Mouse (Mus musculus) cerebellum, adult 9-10 months (tissue): ENCODE results near the gene Myo1e.
"Not testable (repeated sequence)": the region's sequence is repeated elsewhere in the genome, so short reads cannot be mapped to it uniquely, and the experiment has no call there.

Experiments used
- DNase-seq: peaks from one replicate; pipeline ENCODE4 v3.0.0; 2022

Myo1e gene

DNA sequence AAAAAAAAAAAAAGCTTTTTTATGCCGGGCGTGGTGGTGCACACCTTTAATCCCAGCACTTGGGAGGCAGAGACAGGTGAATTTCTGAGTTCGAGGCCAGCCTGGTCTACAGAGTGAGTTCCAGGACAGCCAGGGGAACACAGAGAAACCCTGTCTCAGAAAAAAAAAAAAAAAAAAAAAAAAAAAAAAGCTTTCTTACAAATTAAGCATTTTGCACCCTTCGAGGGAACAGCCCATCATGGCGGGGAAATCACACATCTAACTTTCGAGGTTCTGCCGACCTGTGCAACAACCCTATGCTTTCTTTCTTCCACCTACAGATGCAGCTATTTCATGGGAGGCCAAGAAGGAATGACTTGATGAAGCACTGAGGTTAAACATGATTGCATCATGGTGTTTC is 48.9 kb downstream of the Myo1e start:
- DNase-seq: not testable (repeated sequence)

DNA sequence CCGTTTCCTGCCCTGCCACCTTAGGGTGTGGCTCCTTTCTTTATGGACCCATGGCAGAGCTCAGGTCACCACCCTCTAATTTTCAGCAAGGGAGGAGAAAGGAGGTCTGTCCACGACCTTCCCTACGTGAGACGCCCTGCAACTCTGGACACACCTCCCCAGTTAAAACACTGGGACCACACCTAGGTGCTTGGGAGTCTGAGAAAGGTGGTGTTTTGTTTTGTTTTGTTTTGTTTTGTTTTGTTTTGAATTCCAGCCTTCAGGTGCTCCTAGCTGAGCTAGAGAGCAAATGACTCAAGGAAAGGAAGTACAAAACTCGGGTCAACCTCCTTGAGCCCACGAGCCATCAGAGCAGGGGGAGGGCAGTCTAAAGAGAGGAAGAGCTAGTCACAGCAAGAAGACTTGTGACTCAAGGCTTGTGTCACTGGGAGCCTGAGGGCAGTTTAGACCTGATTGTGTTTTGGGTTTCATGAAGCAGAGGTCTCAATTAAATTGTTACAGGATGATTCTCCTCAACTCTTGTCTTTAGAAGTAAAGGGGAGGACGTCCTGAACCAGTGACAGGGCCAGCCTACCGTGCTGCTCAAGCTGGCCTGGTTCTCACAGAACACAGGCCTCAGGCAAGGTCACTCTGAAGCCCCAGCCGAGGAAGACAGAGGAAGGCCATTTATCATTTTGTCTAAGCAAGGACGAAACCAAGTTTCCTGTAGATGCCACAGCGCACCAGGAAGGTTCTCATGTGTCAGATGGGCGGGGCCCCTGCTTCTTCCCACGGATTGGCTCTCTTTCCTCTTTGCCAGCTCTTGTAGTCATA is 50.3 kb downstream of the Myo1e start:
- no peak for DNase-seq

DNA sequence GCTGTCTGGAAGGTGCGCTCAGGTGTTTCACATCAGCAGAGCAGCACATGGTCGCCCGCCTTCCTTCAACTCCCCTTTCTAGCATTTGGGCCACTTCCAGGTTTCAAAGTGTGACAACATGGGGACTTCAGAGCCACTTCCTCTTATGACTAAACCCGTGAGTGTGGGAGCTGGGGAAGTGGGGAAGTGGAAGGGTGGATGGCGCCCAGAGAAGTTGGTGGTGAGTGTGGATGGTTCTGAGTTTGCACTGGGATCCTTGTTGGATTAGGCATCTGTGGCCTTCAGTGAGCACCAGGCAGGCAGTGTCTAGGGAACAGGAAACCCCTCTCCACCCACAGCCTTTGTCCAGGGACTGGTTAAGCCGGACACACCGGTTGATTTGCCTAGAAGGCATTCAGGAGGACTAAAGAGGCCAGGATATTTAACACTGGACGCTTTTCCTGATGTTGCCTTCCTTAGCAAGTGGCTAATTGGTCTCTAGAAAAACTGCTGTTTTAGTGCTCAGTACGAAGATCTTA is 53.2 kb downstream of the Myo1e start:
- no peak for DNase-seq

DNA sequence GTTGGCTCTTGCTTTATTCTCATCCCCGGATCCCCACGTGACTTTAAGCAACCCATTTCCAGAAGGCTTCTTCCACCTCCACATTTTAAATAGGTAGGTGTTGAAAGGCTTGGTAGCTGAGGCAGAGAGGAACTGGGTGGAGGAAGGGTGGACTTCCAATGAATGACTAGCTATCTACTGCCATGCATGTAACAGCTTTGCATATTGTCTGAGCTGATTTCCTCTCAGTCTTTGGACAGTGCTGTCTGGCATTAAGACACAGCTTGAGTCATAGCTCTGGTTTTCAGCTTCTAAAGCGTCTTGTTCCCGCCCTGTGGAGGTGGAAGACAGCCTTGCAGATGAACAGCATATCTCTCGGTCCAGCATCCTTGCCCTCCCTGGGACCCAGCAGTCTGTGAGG is 54.5 kb downstream of the Myo1e start:
- no peak for DNase-seq

DNA sequence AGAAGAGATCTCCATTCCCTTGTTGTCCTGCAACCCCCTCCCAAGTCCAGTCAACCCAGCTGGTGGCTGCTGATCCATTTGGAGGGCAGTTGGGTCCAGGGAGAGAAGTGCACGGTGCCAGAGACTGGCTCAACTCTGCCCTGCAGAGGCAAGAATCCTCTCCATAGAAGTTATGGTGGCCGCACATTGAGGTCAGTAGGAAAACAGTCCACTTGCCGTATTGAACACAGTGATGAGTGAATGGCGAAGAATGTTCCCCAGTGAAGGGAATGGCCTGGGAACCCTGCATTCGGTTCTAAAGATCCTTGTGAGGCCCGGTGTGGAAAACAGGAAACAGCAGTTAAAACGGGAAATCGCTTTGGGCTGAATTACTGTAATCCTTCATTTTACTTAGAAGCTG is 56.0 kb downstream of the Myo1e start:
- DNase-seq: no peak

DNA sequence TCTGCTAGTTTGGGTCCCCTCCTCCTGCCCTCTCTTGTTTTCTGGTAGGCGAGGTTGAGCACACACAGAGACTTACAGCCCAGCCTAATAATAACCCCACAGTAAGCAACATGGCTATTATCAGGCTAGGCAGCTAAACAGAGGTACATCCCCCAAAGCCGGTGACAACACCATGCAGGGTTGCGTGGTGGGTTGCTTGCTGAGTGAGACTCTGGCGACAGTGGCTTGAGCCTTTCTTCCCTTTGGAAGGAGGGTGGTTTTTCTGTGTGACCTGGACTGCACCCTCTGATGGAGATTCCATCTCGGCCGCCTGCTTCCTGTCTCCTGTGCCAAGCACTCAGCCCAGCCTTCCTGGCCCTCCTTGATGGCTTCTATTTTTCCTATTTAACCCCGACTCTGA is 56.6 kb downstream of the Myo1e start:
- no peak for DNase-seq

DNA sequence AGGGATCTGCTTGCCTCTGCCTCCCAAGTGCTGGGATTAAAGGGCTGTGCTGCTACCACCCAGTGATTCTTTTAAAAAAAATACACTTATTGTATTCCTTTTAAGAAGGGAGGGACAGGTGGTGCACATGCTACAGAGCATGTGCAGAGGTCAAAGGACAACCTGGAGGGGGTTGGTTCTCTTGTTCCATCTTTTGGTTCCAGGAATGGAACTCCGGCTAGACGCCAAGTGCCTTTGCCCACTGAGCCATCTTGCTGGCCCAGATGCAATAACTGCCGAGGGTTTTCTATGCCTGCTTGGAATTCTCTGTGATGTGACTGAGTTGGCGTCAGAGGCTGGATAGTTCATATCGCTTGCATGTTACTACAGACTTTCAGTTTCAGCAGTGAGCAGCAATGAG is 58.4 kb downstream of the Myo1e start:
- DNase-seq: no peak

DNA sequence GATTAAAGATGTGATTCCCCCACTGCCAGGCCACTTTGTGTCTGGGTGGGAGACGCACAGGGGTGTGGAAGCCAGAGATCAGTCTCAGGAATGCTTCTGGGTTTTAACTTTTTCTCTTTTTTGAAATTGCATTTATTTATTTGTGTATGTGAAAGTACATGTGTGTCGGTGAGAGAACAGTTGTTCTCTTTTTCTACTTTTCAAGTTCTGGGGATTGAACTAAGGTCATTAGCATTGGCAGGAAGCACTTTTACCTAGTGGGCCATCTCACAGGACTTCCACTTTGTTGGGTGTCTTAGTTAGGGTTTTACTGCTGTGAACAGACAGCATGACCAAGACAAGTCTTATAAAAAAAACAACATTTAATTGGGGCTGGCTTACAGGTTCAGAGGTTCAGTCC is 59.0 kb downstream of the Myo1e start:
- no peak for DNase-seq

DNA sequence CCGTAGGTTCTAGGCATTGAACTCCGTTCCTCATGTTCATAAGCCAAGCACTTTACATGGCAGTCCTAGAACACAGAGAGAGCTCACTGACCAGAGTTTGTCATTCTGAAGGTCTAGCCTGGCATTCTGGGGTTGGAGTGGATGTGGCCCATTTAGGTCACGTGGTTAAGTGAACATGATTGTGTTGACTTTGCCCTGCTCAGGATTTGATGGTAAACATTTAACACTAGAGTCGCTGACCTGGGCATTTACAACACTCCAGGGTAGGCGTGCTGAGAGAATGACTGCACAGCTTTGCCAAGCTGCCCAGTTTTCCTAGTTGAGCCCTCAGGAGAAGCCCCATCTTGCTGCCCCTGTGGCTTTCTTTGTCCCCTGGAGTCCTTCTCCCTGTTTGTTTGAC is 60.0 kb downstream of the Myo1e start:
- DNase-seq: no peak

DNA sequence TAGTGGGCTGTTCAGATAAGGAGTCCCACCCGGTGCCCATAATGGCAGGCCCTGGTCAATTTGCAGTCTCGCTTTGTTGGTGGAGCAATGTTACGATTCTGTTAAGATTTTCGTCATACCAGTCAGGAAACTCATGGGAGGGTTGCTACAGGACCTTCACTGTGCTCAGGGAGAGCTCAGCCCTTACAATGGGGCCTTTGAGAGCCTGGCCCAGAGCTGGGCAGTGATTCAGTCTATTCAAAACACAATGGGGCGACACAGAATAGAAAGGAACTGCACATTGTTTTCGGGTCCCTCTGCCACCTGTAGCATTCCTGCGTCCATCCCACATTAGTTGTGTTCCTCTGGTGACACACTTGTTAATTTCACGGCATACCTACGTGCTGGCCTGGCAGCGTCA is 62.2 kb downstream of the Myo1e start:
- no peak for DNase-seq

DNA sequence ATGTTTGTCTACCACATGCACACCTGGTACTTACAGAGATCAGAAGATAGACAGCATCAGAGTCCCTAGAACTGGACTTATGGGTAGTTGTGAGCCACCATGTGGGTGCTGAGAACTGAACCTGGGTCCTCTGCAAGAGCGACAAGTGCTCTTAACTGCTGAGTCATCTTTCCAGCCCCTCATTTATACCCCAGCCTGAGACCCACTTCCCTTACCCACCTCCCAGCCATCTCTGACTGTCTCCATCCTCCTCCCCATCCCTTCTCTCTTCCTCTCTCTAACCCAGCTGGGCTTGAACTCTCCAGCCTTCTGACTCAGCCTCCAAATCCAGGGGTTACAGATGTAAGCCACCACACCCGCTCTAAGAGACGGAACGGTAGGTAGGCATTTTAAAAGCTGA is 63.3 kb downstream of the Myo1e start:
- no peak for DNase-seq

DNA sequence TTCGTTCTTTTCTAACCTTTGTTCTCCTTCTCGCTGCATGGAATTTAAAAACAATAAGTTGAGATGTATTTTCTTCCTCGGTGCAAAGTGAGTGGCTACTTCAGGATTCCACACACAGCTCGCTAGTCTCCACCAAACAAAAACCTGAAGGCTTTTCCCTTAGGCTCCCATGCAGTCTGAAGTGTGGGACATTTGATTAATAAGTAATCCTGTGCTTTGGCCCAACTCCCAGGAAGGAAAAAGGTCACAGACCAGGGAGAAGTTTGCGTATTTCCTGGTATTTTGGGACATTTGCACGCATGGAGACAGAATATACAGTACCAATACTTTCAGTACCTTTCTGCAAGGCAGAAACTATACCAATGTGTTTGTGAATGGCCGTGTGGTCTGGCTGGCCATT is 64.0 kb downstream of the Myo1e start:
- DNase-seq: no peak

DNA sequence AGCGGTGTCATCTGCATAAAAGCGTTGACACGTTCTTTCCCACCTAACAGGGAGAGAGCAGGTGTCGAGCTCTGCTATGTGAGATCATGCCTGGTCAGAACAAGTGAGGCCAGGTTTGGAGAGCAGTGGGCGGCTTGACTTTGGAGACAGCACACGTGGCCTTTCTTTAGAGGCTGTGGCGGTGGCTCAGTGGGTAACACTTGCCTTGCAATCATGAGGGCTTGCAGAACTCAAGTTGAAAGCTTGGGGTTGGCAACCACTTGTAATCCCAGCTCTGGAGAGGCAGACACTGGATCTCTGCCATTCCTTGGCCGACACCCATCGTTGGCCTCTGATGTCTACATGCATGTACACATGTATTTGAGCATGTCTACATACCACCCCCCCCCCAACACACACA is 64.5 kb downstream of the Myo1e start:
- no peak for DNase-seq

DNA sequence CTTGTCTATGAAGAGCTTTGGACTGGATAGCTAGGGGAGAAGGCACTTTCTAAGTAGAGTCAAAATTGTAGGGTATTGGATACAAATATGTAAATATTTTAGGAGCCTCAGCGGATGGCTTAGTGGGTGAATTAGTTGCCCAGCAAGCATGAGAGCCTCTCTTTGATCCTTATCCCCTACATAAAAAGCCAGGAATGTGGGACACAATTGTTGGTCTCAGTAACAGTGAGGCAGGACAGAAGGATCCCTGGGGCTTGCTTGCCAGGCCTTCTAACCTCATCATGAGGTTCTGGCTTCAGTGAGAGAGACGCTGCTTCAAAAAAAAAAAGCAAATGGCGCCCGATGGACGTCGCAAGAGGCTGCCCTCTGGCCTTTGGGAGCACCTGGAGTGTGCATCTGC is 66.9 kb downstream of the Myo1e start:
- DNase-seq: no peak

DNA sequence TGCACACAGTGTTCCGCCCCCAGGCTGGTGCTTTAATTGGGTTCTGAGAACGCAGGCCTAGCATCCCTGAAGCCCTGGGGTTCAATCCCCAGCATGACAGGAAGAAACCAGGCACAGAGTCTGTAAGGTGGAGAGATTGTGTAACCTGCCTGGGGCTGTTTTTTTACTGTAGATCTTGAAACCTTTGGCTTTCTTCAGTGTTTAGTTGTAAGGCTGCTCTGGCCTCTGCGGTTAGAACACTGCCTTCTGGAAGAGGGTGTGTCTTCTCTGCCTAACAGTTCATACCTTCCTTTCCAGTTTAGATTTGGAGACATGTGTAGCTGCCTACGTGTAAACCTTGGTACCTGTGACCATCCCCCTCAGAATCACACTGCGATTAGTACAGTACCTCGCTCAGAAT is 67.3 kb downstream of the Myo1e start:
- DNase-seq: no peak

DNA sequence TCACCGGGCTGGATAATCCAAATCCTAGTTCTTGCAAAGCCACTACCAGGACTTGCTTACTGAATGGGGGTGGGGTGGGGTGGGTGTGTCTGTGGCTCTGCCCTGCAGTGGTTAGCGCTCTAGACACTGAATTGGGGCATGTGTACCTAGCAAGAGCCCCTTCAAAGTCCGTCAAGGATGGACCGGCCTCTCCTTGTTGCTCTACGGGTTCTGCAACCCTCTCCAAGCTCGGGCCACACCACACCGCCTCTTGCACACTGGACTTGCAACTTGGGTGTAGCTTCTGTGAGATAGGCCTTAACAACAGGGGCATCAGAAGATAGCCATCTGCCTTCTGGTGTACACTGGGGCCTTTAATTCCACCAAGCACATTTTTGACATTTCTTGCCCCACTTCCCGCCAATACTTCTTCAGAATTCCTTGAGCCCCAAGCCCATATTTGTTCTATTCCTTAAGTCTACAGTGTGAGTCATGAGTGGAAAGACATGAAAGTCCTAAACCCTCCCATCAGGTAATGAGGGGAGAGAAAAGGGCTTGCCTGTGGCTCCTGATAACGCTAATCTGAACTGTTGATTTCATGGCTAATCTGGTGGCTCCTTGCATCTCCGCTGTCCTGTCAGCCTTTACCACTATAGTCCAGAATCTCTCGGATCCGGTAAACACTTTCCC is 67.9 kb downstream of the Myo1e start:
- DNase-seq: no peak

DNA sequence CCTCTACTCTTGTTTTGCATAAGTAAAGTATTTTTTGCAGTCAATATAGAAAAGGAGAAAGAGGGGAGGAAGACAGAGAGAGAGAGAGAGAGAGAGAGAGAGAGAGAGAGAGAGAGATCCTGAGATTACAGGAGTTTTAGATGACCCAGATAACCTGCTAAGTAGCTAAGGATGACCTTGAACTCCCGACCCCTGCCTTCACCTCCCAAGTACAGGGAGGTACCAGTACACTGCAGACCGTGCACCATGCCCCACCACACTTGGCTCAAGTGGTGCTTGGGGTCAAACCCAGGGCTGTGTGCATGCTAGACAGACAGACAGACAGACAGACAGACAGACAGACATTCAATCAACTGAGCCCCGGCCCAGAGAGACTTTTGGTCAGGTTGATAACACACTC is 69.9 kb downstream of the Myo1e start:
- DNase-seq: no peak

DNA sequence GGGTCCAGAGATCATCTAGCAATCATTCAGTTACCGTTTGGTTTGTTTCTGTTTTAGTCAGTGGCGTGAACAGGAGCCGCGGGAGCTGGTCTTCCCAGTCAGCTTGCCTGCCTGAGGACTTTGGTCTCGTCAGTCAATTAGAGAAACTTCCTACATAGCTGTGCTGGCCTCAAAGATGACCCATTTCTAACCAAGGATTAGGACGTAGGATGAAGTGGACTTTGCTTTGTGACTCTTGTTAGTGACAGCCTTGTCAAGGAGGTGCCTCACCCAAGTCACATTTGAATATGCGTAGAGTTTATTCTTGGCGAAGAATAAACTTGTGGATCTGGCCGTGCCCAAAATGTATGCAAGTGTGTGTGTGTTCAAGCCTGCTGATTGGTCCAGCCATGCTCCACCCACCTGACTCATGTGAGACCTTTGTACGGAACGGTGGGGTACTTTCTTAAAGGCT is 70.4 kb downstream of the Myo1e start:
- no peak for DNase-seq

DNA sequence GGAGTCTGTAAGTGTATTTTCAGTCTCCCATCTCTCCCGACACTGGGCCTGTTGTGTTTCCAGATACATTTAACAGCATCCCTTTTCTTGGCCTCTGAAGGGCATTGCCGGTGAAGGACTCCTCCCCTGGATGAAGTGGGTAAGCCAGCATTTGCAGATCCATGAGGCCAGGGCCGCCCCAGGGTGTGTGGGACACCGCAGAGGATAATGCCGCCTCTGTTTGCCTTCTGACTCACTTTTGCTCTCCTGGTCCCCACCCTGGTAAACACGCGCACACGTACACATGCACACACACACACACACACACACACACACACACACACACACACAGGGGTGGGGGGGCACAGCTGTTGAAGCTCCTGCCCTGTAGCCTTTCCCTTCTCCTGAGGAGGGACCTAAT is 74.3 kb downstream of the Myo1e start:
- DNase-seq: no peak

DNA sequence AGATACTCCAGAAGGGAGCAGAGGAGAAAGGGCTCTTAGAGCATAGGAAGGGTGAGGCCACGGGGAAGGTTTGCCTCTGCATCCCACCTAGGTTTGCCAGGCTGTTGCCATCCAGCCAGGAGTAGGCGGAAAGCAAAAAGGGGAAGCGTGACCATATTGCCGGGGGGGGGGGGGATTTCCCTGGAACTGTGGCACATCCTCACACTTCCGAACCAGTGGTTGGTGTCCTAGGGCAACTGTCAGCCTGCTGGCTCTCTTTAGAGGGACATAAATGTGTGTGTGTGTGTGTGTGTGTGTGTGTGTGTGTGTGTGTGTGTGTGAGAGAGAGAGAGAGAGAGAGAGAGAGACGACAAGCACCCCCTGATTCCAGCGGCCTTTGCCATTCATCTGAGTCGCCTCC is 75.0 kb downstream of the Myo1e start:
- DNase-seq: no peak

DNA sequence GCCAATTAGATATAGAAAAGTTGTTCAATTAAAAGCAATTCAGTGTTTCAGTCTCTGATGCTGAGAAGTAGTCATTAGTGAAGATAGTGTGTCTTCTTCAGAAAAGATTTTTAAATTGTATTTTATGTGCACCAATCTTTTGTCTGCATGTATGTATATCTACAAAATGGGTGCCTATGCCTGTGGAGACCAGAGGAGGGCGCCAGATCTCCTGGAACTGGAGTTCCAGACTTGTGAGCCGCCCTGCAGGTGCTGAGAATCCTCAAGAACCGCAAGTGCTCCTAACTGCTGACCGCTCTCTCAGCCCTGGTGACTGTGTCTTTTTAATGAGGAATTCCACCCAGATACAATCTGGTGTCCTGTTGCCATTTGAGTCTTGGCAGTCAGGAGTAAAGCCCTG is 76.0 kb downstream of the Myo1e start:
- no peak for DNase-seq

DNA sequence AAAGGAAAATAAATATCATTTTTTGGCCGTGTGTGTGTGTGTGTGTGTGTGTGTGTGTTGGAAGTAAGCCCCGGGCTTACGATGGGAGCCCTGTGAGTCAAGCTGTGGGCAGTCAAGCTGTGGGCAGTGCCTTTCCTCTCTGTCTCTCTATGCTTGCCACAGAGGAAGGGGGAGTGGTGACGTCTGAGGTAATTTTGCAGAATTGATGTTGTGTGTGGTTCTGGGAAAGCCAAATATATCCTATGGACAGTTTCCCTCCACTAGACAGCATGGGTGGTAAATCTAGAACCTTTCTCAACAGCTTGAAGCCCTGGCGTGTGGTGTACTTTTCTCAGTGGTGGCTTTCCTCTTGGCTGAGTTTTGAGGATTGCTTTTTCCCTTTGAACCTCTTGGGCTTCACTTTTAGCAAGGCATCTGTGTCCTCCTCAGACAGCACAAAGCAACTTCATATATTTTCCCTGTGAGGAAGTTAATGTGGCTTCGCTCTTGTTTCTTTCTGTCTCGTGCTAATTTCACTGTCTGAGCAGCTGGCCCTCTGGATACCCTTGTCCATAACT is 77.5 kb downstream of the Myo1e start:
- DNase-seq: no peak

DNA sequence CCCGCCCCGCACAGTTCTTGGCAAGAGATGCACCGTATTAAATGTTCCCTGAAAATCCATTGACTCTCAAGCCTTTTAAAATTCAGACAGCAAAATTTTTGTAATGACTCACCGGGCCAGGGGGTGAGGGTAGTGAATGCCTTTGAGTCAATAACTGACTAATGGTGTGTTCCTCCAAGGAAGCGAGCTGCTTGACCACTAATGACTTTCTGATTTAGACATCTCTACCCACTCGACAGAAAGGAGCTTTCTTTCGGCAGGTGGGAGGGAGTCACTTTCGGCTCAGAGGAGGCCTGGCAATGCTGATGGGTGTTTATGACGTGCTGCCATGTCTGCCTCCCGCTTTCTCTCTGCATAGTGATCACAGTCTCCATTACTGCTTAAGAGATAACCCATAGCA is 83.6 kb downstream of the Myo1e start:
- no peak for DNase-seq

DNA sequence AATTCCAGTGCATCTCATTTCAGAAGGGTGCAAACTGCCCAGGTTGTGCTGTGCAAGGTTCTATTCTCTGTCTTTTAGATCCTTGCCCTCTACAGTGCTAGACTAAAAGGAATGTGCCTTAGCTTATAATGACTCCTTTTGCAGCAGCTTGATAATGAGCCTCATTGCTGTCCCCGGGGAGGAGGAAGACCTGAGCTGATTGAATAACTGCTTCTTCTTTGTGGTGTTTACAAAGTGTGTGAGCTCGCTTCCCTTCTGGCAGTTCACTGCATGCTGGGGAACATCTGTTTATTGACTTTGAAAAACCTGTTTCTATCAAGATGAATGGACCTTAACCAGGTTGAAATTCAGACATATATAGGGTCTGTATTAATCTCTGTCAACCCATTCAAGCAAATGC is 89.8 kb downstream of the Myo1e start:
- no peak for DNase-seq
